Mouse (Mus musculus): Measurements from ENCODE around the gene Zfr.
"Not testable (repeated sequence)": the region's sequence is repeated elsewhere in the genome, so short reads cannot be mapped to it uniquely, and the experiment has no call there.

DNA sequence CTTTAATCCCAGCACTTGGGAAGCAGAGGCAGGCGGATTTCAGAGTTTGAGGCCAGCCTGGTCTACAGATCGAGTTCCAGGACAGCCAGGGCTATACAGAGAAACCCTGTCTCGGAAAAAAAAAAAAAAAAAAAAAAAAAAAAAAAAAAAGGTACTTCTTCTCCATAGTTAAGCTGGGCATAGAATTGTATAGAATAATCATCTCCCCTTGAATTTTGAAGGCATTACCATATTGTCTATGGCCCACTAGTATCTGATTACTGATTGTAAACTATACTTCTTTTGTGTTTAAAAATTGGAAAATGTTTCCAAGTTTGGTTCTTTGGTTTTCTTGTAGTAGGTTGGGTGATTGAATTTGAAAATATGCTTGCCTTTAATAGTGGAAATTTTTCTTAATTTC, 13.2 kb downstream of the Zfr start:
- TF ChIP-seq CTCF (IDR thresholded peaks at IDR 0.05; ENCODE audit: low read depth, low read length); EP300 (IDR thresholded peaks at IDR 0.05; ENCODE audit: insufficient read depth, low read depth, low read length); POLR2A (IDR thresholded peaks at IDR 0.05; ENCODE audit: insufficient read depth, low read length): not testable (repeated sequence)
